Mouse (Mus musculus) adrenal gland, postnatal 36 days (tissue): ENCODE measurements around the gene Pltp. TPM values are rescaled to one million over a fixed set of nuclear protein-coding genes. Genes with fewer than 3 reads are reported as not detected.

Experiments used
- DNase-seq, 2 experiments: peaks; one replicate each; pipeline ENCODE4 v3.0.0; 2021; ENCODE audit warnings: mixed read lengths in 1 of 2
- long read RNA-seq, 2 experiments: library from polyadenylated mRNA; stranded (forward); transcript quantifications; one replicate each; pipeline ENCODE4 v2.0.0; 2021; ENCODE audit warnings: borderline sequencing depth in 2 of 2
- total RNA-seq, 2 experiments: library from RNA; stranded (reverse); gene quantifications; 2 replicates each; pipeline ENCODE4 v1.2.3; 2021

The Pltp gene
- 10 to 100 TPM; 21.1 to 34.7 TPM for total RNA-seq
- long read RNA-seq, experiment 1, transcript Pltp-201 (16 exons, 1,809 nt) = major isoform, 8 of 17 reads
- long read RNA-seq, experiment 1, partial matches to known transcripts = 6 of 17 reads
- long read RNA-seq, experiment 1, other reads (novel, unspliced or antisense) = 3 of 17 reads
- long read RNA-seq, experiment 2, transcript Pltp-201 (16 exons, 1,809 nt) = major isoform, 6 of 12 reads
- long read RNA-seq, experiment 2, partial matches to known transcripts = 4 of 12 reads
- long read RNA-seq, experiment 2, other reads (novel, unspliced or antisense) = 1 of 12 reads

- peak; percentile 32 to 67 for DNase-seq
Measured at GRCm38 (mm10) chr2:164857101-164857821, at the start of gene Pltp. TSS of gene Pltp (minus strand) at chr2:164857711.

DNA sequence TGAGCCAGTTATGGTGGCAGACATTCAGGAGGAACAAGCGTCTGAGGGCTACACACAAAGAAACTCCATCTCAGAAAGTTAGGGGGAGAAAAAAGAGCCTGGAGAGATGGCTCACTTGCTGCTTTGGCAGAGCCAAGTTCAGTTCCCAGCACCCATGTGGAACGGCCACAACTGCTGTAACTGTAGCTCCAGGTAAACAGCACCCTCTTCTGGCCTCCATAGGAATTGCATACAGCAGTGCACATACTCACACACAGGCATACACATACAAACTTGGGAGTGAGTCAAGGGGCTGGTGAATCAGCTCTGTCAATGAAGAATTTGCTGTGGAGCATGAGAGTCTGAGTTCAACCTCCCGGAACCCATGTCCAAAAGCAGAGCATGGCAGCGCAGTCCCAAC lies 48.6 kb upstream of the Pltp start:
- no peak for DNase-seq

DNA sequence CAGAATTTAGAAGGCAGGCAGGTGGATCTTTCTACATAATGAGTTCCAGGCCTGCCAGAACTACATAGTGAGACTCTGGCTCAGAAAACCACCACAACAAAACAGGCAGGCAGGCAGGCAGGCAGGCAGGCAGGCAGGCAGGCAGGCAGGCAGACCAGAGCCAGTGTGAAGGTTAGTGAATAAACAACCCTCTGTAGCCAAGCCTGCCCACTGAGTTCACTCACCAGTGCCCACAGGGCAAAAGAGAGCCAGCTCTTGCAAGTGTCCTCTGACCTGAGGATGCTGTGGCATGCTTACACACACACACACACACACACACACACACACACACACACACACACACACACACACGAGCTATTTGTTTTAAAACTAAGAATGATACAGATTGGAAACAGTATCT lies 46.0 kb upstream of the Pltp start:
- DNase-seq = no peak

GRCm38 (mm10) chr2:164901380-164901779 lies 43.9 kb upstream of the Pltp start:
- no peak for DNase-seq

DNA sequence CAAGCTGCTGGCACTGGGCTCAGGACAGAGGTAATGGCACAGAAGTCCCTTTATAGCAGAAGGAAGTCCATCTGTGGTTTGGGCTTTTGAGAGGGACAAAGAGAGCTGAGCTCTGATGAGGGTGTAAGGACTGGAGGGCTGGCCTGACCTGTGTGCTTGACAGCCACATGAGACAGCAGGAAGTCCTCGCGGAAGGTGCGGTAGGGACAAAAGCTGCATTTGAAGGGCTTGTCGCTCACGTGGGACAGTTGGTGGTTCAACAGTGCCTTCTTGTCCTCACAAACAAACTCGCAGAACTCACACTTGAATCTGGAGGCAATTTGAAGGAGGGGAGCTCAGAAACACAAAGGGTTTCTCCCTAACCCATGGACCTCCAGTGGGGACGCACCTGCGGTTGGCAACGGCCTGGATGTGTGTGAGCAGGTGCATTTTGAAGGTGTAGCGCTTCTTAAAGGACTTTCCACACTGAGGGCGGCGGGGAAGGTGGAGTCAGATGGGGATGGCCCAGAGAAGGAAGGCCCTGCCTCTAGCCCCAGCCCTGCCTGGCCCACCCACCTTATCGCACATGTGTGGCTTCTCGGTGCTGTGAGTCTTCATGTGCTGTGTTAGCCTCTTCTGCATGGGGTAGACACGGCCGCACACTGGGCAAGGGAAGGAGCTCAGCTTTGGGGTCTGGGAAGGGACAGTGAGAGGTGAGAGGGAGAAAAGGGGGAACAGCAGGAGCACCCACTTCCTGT lies 42.4 kb upstream of the Pltp start:
- DNase-seq = no peak

GRCm38 (mm10) chr2:164899034-164899433 lies 41.5 kb upstream of the Pltp start:
- no peak for DNase-seq

GRCm38 (mm10) chr2:164898008-164898407 lies 40.5 kb upstream of the Pltp start:
- DNase-seq = no peak

GRCm38 (mm10) chr2:164895885-164896284 lies 38.4 kb upstream of the Pltp start:
- DNase-seq = no peak

DNA sequence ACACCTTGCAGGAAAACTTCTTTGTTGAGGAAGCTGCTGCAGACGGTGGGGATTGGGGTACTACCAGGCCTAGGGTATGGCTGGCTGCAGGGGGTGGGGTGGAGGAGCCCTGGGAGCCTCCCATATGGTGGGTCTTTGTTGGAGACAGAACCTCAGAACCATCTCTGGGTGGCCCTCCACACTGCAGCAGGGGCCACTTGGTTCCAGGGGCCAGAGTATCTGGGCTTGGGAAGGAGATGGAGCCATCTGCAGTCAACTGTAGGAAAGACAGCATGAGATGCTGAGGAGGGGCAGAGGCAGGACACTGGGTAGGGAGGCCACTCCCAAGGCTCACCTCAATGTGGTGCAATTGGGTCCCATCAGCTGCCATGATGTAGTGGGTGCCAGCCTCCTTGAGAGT lies 37.1 kb upstream of the Pltp start:
- DNase-seq = no peak

- DNase-seq = peak in 1 of 2 experiments; percentile 60
Measured at GRCm38 (mm10) chr2:164894048-164894447, 36.5 kb upstream of the Pltp start.

GRCm38 (mm10) chr2:164892696-164893216 lies 35.2 kb upstream of the Pltp start:
- DNase-seq = no peak

DNA sequence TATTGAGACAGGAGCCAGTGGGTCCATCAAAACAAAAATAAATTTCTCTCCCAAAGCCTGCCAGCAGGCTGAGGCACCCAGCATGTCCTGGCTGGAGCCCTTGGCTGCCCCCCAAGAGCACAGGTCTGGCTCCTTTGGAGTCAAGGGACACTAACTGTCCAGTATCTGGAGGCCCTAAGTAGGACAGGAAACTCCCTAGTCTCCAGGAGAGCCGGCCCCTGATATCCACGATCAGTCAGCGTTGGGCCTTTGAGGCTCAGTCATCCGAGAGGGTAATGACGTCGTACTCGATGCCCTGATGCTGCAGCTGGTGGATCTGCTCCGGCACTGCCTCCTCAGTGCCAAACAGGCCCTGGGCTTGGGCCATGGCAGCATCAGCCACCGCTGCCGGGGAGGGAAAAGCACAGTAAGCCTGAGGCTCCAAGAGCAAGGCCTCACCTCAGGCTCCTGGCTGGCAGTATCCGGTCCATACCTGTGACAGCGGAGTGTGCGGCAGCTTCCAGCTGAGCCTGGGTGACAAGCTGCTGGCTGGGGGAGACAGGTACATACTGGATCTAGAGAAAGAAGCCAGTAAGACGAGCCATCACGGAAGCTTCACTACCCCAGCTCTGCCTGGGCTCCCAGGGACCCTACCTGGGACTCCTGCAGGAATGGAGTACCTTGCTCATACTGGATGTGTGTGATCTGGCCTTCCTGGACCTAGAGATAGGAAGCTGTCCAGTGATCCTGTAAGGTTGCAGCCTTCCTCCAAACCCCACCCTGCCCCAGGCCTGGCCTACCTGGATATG lies 34.6 kb upstream of the Pltp start:
- DNase-seq = no peak

DNA sequence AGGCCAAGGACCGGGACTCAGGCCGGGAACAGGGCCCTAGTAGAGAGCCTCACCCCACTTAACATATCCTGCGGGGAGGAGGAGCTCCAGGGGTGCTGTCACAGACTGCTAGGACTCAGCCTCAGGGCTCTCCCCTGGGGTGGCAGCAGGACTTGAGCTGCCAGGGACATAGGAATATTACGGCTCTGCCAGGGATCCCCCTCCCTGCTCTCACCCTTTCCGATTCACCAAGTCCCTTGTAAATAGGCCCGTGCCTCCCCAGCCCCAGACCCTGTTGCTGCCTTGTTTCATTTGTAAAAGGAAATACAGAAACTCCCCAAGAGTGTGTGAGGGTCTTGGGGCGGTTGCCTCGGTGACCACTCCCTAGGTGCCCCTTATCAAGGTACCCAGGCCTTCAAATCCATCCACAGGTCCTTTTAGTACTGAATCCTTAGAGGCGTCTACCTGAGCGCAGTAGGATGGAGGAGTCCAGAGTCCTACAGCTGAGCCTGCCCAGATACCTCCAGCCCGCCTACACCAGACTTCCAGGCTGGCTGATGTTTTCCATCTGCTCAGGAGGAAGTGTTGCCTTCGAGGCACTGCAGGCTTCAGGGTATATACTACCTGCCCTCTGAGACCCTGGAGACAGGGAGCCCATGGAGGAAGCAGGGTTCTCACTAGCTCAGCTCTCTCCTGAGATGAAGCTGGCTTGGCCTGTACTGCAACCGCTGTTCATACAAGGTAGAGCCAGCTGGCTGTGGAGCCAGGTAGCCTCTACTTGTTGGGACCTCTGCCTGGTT lies 33.7 kb upstream of the Pltp start:
- DNase-seq = no peak

DNA sequence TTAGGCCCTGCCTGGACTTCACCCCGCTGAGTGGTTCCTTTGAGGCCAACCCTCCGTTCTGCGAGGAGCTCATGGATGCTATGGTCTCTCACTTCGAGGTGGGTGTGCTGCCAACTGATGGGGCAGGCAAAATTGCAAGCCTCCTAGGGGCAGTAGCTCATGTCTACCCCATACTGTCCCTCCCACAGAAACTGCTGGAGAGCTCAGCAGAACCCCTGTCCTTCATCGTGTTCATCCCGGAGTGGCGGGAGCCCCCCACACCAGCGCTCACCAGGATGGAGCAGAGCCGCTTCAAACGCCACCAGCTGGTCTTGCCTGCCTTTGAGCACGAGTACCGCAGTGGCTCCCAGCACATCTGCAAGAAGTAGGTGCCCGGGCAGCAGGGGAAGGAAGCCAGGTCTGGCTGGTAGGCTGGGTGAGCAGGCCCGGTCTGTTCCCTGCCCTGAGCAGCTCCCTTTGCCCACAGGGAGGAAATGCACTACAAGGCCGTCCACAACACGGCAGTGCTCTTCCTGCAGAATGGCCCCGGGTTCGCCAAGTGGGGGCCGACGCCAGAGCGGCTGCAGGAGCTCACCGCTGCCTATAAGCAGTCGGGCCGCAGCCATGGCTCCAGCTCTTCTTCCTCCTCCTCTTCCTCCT lies 33.0 kb upstream of the Pltp start:
- no peak for DNase-seq

- no peak for DNase-seq
Measured at GRCm38 (mm10) chr2:164889960-164890359, 32.4 kb upstream of the Pltp start.

GRCm38 (mm10) chr2:164888996-164889395 lies 31.5 kb upstream of the Pltp start:
- DNase-seq = no peak

- DNase-seq = no peak
Measured at GRCm38 (mm10) chr2:164886617-164887016, 29.1 kb upstream of the Pltp start.

DNA sequence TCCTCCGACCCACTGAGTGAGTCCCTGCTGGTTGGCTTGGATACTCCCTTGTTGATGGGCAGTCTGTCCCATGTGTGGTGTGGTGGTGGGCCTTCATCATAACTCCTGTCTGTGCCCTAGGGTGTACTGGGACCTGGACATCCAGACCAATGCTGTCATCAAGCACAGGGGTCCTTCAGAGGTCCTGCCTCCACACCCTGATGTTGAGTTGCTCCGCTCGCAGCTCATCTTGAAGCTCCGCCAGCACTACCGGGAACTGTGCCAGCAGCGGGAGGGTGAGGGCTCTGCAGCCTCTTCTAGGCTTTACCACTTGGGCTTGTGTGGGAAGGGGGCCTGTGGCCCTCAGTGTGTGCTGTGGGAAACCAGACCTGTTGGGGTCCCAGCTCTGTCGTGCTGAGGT lies 28.3 kb upstream of the Pltp start:
- DNase-seq = peak; percentile 84 to 88

DNA sequence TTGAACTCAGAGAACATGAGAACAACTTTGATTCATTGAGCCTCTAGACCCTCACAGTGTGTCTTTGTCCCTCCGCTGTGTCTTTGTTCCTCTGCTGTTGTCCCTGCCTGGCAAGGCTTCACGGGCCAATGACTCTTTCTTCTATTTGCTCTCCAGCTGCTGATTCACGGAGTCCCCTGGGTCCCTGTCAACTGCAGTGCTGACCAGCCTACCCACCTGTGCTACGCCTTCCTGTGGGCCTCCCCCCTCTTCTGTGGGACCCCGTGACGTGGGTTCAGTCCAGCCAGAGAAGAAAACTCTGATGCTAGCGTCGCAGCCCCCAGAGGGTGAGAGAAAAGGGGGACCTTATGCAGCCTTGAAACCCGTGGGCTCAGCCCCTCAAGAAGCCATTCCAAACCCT lies 25.1 kb upstream of the Pltp start:
- no peak for DNase-seq

- DNase-seq = peak; percentile 94 to 96
Measured at GRCm38 (mm10) chr2:164879568-164880277, 22.2 kb upstream of the Pltp start.
